Mouse (Mus musculus) C2C12 (cell line): ENCODE data around the gene Asb5.

Experiments
- CEBPB ChIP-seq: IDR thresholded peaks from one replicate; pipeline ENCODE4 v1.6.1; 2011; ENCODE audit warnings: low read depth, mild to moderate bottlenecking, control low read depth, moderate library complexity
- CTCF ChIP-seq: IDR thresholded peaks from one replicate; pipeline ENCODE4 v1.5.1; 2011; ENCODE audit not compliant: control insufficient read depth, insufficient read depth, insufficient read length
- FOSL1 ChIP-seq: IDR thresholded peaks from one replicate; pipeline ENCODE4 v1.8.0; 2011; ENCODE audit warnings: mild to moderate bottlenecking, low read length; ENCODE audit not compliant: poor library complexity, insufficient read depth, severe bottlenecking
- MAX ChIP-seq: IDR thresholded peaks from one replicate; pipeline ENCODE4 v1.6.1; 2011; ENCODE audit warnings: mild to moderate bottlenecking, control low read depth
- MYOD1 ChIP-seq: IDR thresholded peaks from one replicate; pipeline ENCODE4 v1.6.1; 2011; ENCODE audit warnings: low read depth; ENCODE audit not compliant: control insufficient read depth, insufficient read length
- MYOG ChIP-seq: IDR thresholded peaks from one replicate; pipeline ENCODE4 v1.6.1; 2011; ENCODE audit not compliant: control insufficient read depth, insufficient read length; ENCODE audit errors: extremely low read depth
- USF1 ChIP-seq: IDR thresholded peaks from one replicate; pipeline ENCODE4 v1.6.1; 2011; ENCODE audit warnings: low read depth, mild to moderate bottlenecking, control low read depth, moderate library complexity

DNA sequence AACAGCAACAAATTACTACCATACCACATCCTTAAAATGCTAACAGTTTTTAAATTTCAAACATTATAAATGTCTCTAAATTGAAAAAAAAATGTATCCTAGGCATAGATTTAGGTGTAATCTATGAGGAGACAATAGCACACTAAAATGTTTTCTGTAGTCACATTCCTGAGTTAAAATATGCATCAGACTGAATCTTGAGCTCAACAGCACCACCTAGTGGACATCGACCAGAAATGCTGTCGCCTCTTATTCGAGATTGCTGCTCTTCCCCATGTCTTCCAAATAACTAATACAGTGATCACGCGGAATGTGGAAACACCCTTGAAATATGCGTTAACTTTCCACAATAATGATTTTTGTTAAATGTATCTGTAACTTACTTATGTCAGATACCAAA is 36.3 kb upstream of the Asb5 start:
- TF ChIP-seq CTCF = peak; percentile 61
- no peak for TF ChIP-seq MYOD1
- TF ChIP-seq MAX = no peak
- no peak for TF ChIP-seq USF1
- TF ChIP-seq CEBPB = no peak
- no peak for TF ChIP-seq MYOG
- TF ChIP-seq FOSL1 = no peak
